Mouse (Mus musculus): ENCODE data around the gene Igsf8.

DNA sequence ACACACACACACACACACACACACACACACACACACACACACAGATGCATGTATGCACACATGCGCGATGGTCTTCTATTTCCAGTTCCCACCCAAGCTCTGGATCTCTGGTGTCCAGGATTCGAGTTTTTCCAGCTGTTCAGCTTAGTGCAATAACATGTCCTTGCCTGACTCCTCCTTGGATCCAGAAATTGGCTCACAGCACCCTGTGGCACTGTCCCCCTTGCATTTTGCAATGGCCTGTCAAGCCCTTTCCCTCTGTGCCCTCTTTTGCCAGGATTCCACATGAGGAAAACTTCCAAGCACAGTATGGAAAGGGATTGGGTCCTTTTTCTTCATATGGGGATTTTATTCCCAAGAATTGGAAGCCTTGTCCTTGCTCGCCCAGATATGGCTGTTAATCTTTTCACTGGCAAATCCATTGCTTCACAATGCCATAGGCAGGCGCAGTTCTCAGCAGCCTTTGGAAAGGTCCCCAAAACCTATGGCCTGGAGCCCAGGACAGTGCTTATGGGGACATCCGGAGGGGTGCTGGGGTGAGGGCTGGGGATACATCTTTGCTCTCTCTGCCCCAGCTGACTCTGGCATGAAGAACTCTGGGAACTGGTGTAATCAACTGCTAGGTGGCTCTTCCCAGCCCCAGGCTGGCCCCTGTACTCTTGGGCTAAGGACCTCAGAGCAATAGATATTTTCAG is 35.5 kb downstream of the Igsf8 start:
- TF ChIP-seq CTCF (IDR thresholded peaks at IDR 0.05; ENCODE audit: borderline replicate concordance, control insufficient read depth, extremely low read depth, insufficient read depth, low read length, poor library complexity) (no peak), POLR2A (IDR thresholded peaks at IDR 0.05; ENCODE audit: control insufficient read depth, extremely low read depth, insufficient read depth, low read length, poor library complexity) (no peak)
